Mouse (Mus musculus) lung, postnatal 0 days (tissue): ENCODE data around the gene Poln.

ENCODE experiments used
- CTCF ChIP-seq: IDR thresholded peaks from 2 replicates; pipeline ENCODE4 v1.5.1; 2016; ENCODE audit warnings: antibody characterized with exemption, mild to moderate bottlenecking
- EP300 ChIP-seq: IDR thresholded peaks from 2 replicates; pipeline ENCODE4 v1.6.1; 2016; ENCODE audit warnings: antibody characterized with exemption, mild to moderate bottlenecking, control low read depth

DNA sequence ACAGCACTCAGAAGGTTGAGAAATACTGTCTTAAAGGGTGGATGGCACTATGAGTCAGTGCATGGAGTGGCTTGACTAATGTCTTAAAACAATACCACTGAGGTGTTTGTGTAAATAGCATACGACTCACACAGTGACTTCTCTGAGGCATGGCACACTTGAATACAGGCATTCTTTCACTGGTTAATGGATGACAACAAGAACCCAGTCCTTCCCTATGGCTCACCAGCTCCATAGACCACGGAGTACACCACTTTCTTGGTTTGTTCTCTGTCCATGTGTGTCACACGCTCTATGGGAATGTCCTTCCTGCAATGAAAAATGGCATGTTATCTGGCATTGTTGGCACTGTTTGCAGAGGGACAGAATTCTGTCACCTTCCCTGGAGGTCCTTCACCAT, 136.7 kb downstream of the Poln start:
- TF ChIP-seq CTCF (no peak), EP300 (no peak)
